Mouse (Mus musculus) brown adipose tissue, adult 24 weeks (tissue): ENCODE results near the gene Vps35l. TPM values are rescaled to one million over a fixed set of nuclear protein-coding genes. Genes with fewer than 3 reads are reported as not detected.

ENCODE experiments used
- H3K27ac ChIP-seq: fragments of 200-500 bp; replicated peaks from 2 replicates; pipeline ENCODE4 v1.5.1; 2012; ENCODE audit warnings: low read depth, mild to moderate bottlenecking, low read length
- H3K4me1 ChIP-seq: fragments of 200-500 bp; 2 replicates; pipeline ENCODE4 v1.6.1; 2012; ENCODE audit warnings: low read length, mixed read lengths; ENCODE audit not compliant: control insufficient read depth, insufficient read depth, insufficient read length
- H3K4me3 ChIP-seq: fragments of 200-500 bp; 2 replicates; pipeline ENCODE4 v1.5.1; 2012; ENCODE audit warnings: low read depth, mild to moderate bottlenecking, low read length, moderate library complexity; ENCODE audit not compliant: insufficient read depth
- polyA plus RNA-seq: library from polyadenylated mRNA; stranded (reverse); fragments of >200 nt; gene quantifications from 2 replicates; pipeline ENCODE4 v1.2.4, GENCODE M21; 2012; ENCODE audit not compliant: missing spikeins, insufficient read depth, insufficient read length

Gene Vps35l
- polyA plus RNA-seq, 1 experiment, result 39.6 TPM

- no peak overlapping the region for H3K27ac ChIP-seq
- H3K4me1 ChIP-seq, result no peaks in the 10 kb centered on the region
- H3K4me3 ChIP-seq, result no peak overlapping the region
Measured at GRCm38 (mm10) chr7:118756490-118757265, 16.7 kb downstream of the Vps35l start.

GRCm38 (mm10) chr7:118758369-118758768, 18.3 kb downstream of the Vps35l start:
- no peak overlapping the region for H3K27ac ChIP-seq

GRCm38 (mm10) chr7:118759372-118759771, 19.3 kb downstream of the Vps35l start:
- H3K27ac ChIP-seq, result no peak overlapping the region
- no peak overlapping the region for H3K4me3 ChIP-seq

More at GRCm38 (mm10) chr7:118758369-118758768, 18.3 kb downstream of the Vps35l start:
- Histone ChIP-seq H3K4me3 (no peak overlapping the region), H3K4me1 (no peaks in the 10 kb centered on the region)

DNA sequence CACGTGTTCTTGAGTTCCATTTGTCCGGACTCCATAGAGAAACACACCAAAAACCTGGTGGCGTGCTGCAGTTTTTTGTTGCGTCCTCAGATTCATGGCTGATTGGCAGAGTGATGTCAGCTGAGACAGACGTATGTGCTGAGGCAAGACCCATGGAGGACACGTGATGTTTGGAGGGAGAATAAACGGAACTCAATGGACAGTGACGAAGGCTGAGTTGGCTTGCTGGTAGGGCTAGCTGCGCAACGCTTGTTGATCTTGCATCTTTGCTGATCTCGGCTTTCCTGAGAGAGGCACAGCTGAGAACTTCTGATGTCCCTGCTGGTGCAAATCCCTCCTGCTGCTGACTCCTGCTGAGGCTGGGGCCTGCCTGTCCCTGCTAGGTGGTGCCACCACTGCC, 23.9 kb downstream of the Vps35l start:
- no peaks in the 10 kb centered on the region for H3K4me1 ChIP-seq
- H3K4me3 ChIP-seq, result no peak overlapping the region
- H3K27ac ChIP-seq, result no peak overlapping the region

More at GRCm38 (mm10) chr7:118759372-118759771, 19.3 kb downstream of the Vps35l start:
- no peaks in the 10 kb centered on the region for H3K4me1 ChIP-seq

DNA sequence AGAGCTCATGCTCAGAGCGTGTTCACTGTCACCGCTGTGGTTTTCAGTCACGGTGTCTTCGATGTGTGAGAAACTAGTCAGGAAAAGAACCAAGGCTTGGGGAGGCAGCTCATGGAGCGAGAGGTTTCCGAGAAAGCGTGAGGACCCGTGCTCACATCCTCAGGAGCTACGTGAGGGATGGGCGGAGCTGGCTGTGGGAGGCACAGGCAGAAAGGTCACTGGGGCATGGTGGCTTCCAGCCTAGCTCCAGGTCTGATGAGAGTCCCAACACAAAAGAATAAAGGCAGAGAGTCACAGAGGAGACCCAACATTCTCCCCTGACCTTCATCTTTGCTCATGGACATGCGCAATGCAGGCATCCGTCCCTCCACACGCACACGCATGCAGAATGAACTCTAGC, 24.7 kb downstream of the Vps35l start:
- Histone ChIP-seq H3K4me3 (no peak overlapping the region), H3K27ac (peak overlapping the region; percentile 32), H3K4me1 (no peaks in the 10 kb centered on the region)

- no peak overlapping the region for H3K4me3 ChIP-seq
- H3K27ac ChIP-seq, result no peak overlapping the region
- H3K4me1 ChIP-seq, result no peaks in the 10 kb centered on the region
Measured at GRCm38 (mm10) chr7:118765604-118766003, 25.6 kb downstream of the Vps35l start.

- no peak overlapping the region for H3K4me3 ChIP-seq
- no peaks in the 10 kb centered on the region for H3K4me1 ChIP-seq
- H3K27ac ChIP-seq, result no peak overlapping the region
Measured at GRCm38 (mm10) chr7:118766119-118766833, 26.2 kb downstream of the Vps35l start.

DNA sequence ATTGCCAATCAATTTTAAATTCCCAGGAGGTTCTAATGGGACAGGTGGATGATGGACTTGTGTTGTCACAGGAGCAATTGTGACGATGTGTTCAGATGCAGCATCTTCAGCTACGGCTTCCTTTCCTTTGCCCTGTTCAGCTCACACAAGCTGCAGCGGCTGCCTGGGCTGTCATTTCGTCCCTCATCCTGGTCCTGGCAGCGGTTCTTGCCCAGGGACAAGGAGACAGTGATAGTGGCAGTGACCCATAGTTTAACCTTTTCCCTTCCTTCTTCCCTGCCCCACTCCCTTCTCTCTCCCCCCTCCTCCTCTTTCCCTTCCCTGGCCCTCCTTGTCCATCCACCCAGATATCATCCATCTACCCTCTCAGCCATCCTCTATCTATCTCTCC, 26.8 kb downstream of the Vps35l start:
- H3K4me3 ChIP-seq, result no peak overlapping the region
- no peaks in the 10 kb centered on the region for H3K4me1 ChIP-seq
- H3K27ac ChIP-seq, result no peak overlapping the region

- no peaks in the 10 kb centered on the region; the same call in 1 of the 2 replicates for H3K4me1 ChIP-seq
- peak overlapping the region; percentile 42 for H3K27ac ChIP-seq
- H3K4me3 ChIP-seq, result no peak overlapping the region
Measured at GRCm38 (mm10) chr7:118769208-118769607, 29.2 kb downstream of the Vps35l start.

- Histone ChIP-seq H3K4me1 (no peaks in the 10 kb centered on the region; the same call in 1 of the 2 replicates), H3K27ac (peak overlapping the region; percentile 20; the same call in 1 of the 2 replicates)
Measured at GRCm38 (mm10) chr7:118769655-118770054, 29.6 kb downstream of the Vps35l start.

GRCm38 (mm10) chr7:118773027-118773426, 33.0 kb downstream of the Vps35l start:
- no peak overlapping the region for H3K4me3 ChIP-seq
- H3K27ac ChIP-seq, result no peak overlapping the region
- peaks cover 24% of the 10 kb centered on the region for H3K4me1 ChIP-seq

More at GRCm38 (mm10) chr7:118769655-118770054, 29.6 kb downstream of the Vps35l start:
- no peak overlapping the region for H3K4me3 ChIP-seq

- H3K4me3 ChIP-seq, result no peak overlapping the region
- peaks cover 25% of the 10 kb centered on the region for H3K4me1 ChIP-seq
- peak overlapping the region; percentile 57 for H3K27ac ChIP-seq
Measured at GRCm38 (mm10) chr7:118775991-118776390, 36.0 kb downstream of the Vps35l start.

DNA sequence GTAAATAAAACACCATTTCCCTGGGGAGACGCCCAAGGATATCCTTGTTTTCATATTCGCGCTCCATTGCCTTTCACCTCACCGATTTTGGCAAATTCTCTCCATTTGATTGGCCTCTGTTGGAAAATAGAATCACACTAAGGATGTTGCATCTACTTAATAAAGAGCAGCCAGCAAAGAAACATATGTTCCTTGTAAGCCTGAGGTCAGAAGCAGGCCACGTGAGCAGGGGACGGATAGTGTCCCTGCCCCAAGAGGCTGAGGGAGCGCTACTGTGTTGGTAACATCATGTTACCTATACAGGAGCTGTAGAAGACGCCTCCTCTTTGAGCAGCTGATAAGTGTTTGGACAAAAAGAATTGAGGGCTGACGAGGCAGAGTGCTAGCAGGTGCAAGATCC, 36.5 kb downstream of the Vps35l start:
- Histone ChIP-seq H3K27ac (peak overlapping the region; percentile 60; the same call in 1 of the 2 replicates), H3K4me1 (peaks cover 25% of the 10 kb centered on the region), H3K4me3 (no peak overlapping the region)

- no peak overlapping the region for H3K4me3 ChIP-seq
- peaks cover 25% of the 10 kb centered on the region for H3K4me1 ChIP-seq
- peak overlapping the region; percentile 60 for H3K27ac ChIP-seq
Measured at GRCm38 (mm10) chr7:118777598-118778394, 37.8 kb downstream of the Vps35l start.

DNA sequence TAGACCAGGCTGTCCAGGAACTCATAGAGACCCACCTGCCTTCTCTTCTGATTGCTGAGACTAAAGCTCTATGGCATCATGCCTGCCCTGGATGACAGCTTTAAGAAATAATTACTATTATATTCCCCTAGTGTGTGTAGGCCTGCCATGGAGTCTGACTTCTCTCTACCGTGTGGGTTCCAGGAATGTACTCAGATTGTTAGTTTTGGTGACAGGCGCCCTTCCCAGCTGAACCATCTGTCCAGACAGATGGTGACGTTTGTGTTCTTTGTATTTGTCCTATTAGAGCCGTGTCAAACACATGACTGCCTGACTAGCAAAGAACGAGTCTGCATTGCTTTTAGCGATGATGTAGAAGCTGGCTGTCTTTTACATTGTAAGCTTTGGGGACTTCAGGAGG, 38.5 kb downstream of the Vps35l start:
- no peak overlapping the region for H3K27ac ChIP-seq
- no peak overlapping the region for H3K4me3 ChIP-seq

More for the DNA sequence above, 38.5 kb downstream of the Vps35l start:
- H3K4me1 ChIP-seq, result peaks cover 25% of the 10 kb centered on the region
